Mouse (Mus musculus): ENCODE measurements at regions not wholly inside any gene's neighbourhood (a gene's known extent, or its start where the extent isn't known, plus 50 kb on each side); places are given as distances from the start of the nearest gene placed in this dataset.

DNA sequence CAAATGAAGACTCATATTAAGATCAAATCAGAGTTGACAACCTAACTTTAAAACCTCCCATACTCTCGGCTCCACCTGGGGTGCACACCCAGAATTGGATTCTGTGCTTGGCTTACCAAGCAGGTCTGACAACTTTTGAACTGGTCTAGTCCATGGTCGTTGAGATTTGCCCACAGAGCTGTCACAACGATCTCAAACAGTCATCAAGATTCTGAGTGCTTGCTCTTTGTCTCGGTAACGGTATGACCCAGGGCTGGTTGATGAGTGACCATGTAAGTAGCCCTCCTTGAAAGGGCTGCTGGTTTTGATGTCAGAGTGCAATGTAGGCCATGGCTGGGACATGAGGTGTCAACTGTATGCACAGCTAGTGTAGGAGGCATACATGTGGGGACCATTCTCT is 58.7 kb upstream of the Rasl11b start:
- Histone ChIP-seq H3K9ac (ENCODE audit: low read depth, low read length) (no peak overlapping the region), H3K27ac (no peak overlapping the region), H3K36me3 (ENCODE audit: control insufficient read depth, insufficient read depth, low read length) (no peaks in the 10 kb centered on the region), H3K79me2 (replicated peaks; ENCODE audit: control insufficient read depth, insufficient read depth, low read length) (no peaks in the 10 kb centered on the region), H3K4me1 (ENCODE audit: control insufficient read depth, insufficient read depth, low read length) (no peaks in the 10 kb centered on the region), H3K27me3 (ENCODE audit: control insufficient read depth, insufficient read depth, low read length) (no peaks in the 10 kb centered on the region), H3K4me3 (no peak overlapping the region)
- WGBS = 76% methylated on average over 5 of the region's 5 CpGs
- intact Hi-C loops (cut with DNase I) = no loop called here
- no peak for DNase-seq
- TF ChIP-seq EP300 (IDR thresholded peaks at IDR 0.05; ENCODE audit: insufficient read depth, low read depth, low read length) (no peak), POLR2A (IDR thresholded peaks at IDR 0.05; ENCODE audit: insufficient read depth, low read depth, low read length) (no peak), CTCF (IDR thresholded peaks at IDR 0.05) (no peak)

DNA sequence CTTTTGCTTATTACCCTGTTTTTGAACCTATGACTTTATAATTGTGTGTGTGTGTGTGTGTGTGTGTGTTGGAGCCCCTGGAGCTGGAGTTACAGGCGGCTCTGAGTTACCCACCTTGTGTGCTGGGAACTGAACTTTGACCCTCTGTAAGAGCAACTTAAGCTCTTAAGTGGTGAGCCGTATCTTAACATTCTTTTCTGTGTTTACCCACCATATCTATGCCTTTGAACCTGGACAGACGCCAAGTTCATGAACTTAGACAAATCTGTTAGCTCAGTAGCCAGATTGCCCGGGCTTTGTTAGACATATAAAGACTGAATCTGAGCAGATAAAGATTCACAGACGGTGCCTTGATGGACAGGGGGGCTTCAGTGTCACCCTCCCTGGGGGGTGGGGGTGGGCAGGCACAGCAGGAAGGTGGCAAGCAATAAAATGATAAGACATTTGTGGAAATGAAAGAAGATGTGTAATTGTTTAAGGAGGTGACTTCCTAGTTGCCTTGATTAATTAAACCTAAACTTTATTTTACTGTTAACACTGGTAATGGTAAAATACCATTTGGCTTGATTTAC is 58.1 kb upstream of the Rasl11b start:
- H3K27ac ChIP-seq = no peak overlapping the region
- H3K79me2 ChIP-seq (replicated peaks; ENCODE audit: control insufficient read depth, insufficient read depth, low read length) = no peaks in the 10 kb centered on the region
- DNase-seq = no peak
- H3K36me3 ChIP-seq (ENCODE audit: control insufficient read depth, insufficient read depth, low read length) = no peaks in the 10 kb centered on the region
- H3K4me3 ChIP-seq = no peak overlapping the region
- H3K9ac ChIP-seq (ENCODE audit: low read depth, low read length) = no peak overlapping the region
- no peaks in the 10 kb centered on the region for H3K4me1 ChIP-seq (ENCODE audit: control insufficient read depth, insufficient read depth, low read length)
- intact Hi-C loops (cut with DNase I) = no loop called here
- no peak for TF ChIP-seq EP300 (IDR thresholded peaks at IDR 0.05; ENCODE audit: insufficient read depth, low read depth, low read length)
- TF ChIP-seq CTCF (IDR thresholded peaks at IDR 0.05) = no peak
- TF ChIP-seq POLR2A (IDR thresholded peaks at IDR 0.05; ENCODE audit: insufficient read depth, low read depth, low read length) = no peak
- H3K27me3 ChIP-seq (ENCODE audit: control insufficient read depth, insufficient read depth, low read length) = no peaks in the 10 kb centered on the region
- 34% methylated on average over 5 of the region's 5 CpGs for WGBS

DNA sequence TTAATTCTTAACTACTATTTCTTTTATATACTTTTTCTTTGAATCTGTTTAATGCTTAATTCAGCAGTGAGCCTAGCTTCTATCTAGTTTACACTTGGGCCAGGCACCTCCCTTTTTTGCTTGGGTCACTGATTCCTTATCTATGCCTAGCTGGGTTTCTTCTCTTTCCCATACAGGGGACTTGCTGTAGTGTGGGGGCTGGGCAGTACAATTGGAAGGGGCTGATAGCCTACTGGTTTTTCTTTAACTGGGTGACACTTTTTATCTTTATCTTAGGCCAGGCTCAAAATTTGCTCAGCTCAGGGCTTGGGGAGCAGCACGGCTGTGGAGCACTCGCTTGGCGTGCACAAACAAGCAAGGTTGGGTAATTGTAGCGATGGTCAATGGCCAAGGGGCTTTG is 51.1 kb upstream of the Rasl11b start:
- no peak for DNase-seq
- TF ChIP-seq EP300 (IDR thresholded peaks at IDR 0.05; ENCODE audit: insufficient read depth, low read depth, low read length) (no peak), CTCF (IDR thresholded peaks at IDR 0.05) (no peak), POLR2A (IDR thresholded peaks at IDR 0.05; ENCODE audit: insufficient read depth, low read depth, low read length) (no peak)
- intact Hi-C loops (cut with DNase I) = no loop called here
- H3K27me3 ChIP-seq (ENCODE audit: control insufficient read depth, insufficient read depth, low read length) = no peaks in the 10 kb centered on the region
- no peak overlapping the region for H3K4me3 ChIP-seq
- peaks cover 4% of the 10 kb centered on the region; the same call in 1 of the 2 replicates for H3K4me1 ChIP-seq (ENCODE audit: control insufficient read depth, insufficient read depth, low read length)
- H3K36me3 ChIP-seq (ENCODE audit: control insufficient read depth, insufficient read depth, low read length) = peaks cover 3% of the 10 kb centered on the region; the same call in 1 of the 2 replicates
- WGBS = 94% methylated on average over 4 of the region's 4 CpGs
- H3K9ac ChIP-seq (ENCODE audit: low read depth, low read length) = no peak overlapping the region
- no peak overlapping the region for H3K27ac ChIP-seq
- H3K79me2 ChIP-seq (replicated peaks; ENCODE audit: control insufficient read depth, insufficient read depth, low read length) = no peaks in the 10 kb centered on the region

- Histone ChIP-seq H3K27ac (no peak overlapping the region), H3K36me3 (ENCODE audit: control insufficient read depth, insufficient read depth, low read length) (peaks cover 3% of the 10 kb centered on the region; the same call in 1 of the 2 replicates), H3K9ac (ENCODE audit: low read depth, low read length) (no peak overlapping the region), H3K27me3 (ENCODE audit: control insufficient read depth, insufficient read depth, low read length) (no peaks in the 10 kb centered on the region), H3K79me2 (replicated peaks; ENCODE audit: control insufficient read depth, insufficient read depth, low read length) (no peaks in the 10 kb centered on the region), H3K4me1 (ENCODE audit: control insufficient read depth, insufficient read depth, low read length) (peaks cover 4% of the 10 kb centered on the region; the same call in 1 of the 2 replicates), H3K4me3 (no peak overlapping the region)
- TF ChIP-seq POLR2A (IDR thresholded peaks at IDR 0.05; ENCODE audit: insufficient read depth, low read depth, low read length) = no peak
- TF ChIP-seq CTCF (IDR thresholded peaks at IDR 0.05) = no peak
- 57% methylated on average over 5 of the region's 5 CpGs for WGBS
- intact Hi-C loops (cut with DNase I) = loop anchor here (5.0 kb wide), 1 partner anchor 53 kb away; the partner anchor contains the start of gene Rasl11b
- no peak for DNase-seq
These were observed 50.3 kb upstream of the Rasl11b start for GRCm38 (mm10) chr5:74144765-74145164.

Data from heart, adult 2 months (tissue).